Mouse (Mus musculus): Measurements from ENCODE around the gene Olfr1360.

The Olfr1360 gene

GRCm38 (mm10) chr13:21710821-21711525 lies 33.8 kb upstream of the Olfr1360 start:
- CTCF ChIA-PET = interaction anchor here in 2 of 4 experiments (0.6 to 0.7 kb wide), 2 partner anchors 14 to 268 kb away, joined by 3 to 6 read pairs; no protein-coding TSS in a partner anchor
- POLR2A ChIA-PET = interaction anchor here (0.6 to 2.5 kb wide), 34 partner anchors 10 to 1823 kb away, joined by 3 to 20 read pairs (median 4); partner anchors contain the start of genes Hist1h2ak (in 3 of the 4), Hist1h2an (in 3 of the 4), Hist1h2bm (in 3 of the 4) and Hist1h2bn (in 3 of the 4)

DNA sequence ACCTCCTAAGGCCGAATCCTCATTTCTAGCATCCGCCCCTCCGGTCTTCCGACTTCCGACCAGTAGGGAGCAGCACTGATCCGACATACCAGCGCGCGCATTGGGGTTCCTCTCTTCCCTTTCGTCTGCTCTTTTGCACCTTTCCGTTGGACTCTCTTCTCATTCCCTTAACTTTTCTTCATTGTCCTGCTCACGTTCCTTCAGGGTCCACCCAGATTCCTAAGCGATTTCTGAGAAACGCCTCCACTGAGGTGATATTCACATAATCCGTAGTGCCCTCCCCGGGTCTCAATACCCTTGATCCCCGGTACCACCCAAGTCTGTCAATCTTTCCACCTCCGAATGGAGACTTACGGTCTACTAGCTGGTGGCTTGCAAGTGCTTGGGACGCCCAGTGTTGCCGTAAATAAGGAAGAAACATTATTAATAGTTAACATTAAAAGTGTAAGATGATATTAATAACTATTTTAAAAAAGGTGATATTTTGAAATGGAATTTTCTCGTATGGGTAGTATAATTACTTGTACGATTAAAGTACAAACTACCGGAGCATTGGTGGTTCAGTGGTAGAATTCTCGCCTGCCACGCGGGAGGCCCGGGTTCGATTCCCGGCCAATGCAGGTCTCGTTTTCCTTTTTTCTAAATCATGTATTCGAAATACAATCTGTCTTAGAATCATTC lies 33.0 kb upstream of the Olfr1360 start:
- ChIA-PET CTCF (interaction anchor here in 1 of 4 experiments (0.6 kb wide), 1 partner anchor 13 kb away, joined by 6 read pairs; no protein-coding TSS in a partner anchor), POLR2A (interaction anchor here in 3 of 4 experiments (0.6 to 2.5 kb wide), 31 partner anchors 11 to 1824 kb away, joined by 3 to 20 read pairs (median 4); partner anchors contain the start of genes Hist1h2ak (in 3 of the 3), Hist1h2an (in 3 of the 3), Hist1h2bm (in 3 of the 3) and Hist1h2bn (in 3 of the 3))

- ChIA-PET CTCF (no interaction called here), POLR2A (interaction anchor here in 1 of 4 experiments (1.4 to 1.7 kb wide), 3 partner anchors 10 to 176 kb away, joined by 5 to 9 read pairs (median 5); partner anchors contain the start of genes Hist1h2ai, Hist1h2an, Hist1h2bl and Hist1h2bp)
These were observed 29.5 kb upstream of the Olfr1360 start for GRCm38 (mm10) chr13:21706669-21707068.

GRCm38 (mm10) chr13:21697811-21698210 lies 20.6 kb upstream of the Olfr1360 start, which contains the start of gene Olfr1359:
TSS of gene Olfr1359 (plus strand) at chr13:21698111.
- ChIA-PET CTCF (no interaction called here), POLR2A (interaction anchor here in 1 of 4 experiments (0.6 to 0.7 kb wide), 2 partner anchors 13 to 297 kb away, joined by 3 read pairs; no protein-coding TSS in a partner anchor)

GRCm38 (mm10) chr13:21663286-21663685 lies 13.9 kb downstream of the Olfr1360 start, which contains the start of gene Olfr1361:
TSS of gene Olfr1361 (minus strand) at chr13:21663386.
- CTCF ChIA-PET = no interaction called here
- POLR2A ChIA-PET = interaction anchor here in 1 of 4 experiments (0.7 kb wide), 1 partner anchor 16 kb away, joined by 3 read pairs; no protein-coding TSS in a partner anchor

GRCm38 (mm10) chr13:21642418-21642817 lies 34.8 kb downstream of the Olfr1360 start, which contains the start of gene Olfr11:
TSS of gene Olfr11 (minus strand) at chr13:21642518.
- CTCF ChIA-PET = no interaction called here

More at GRCm38 (mm10) chr13:21642418-21642817, 34.8 kb downstream of the Olfr1360 start, which contains the start of gene Olfr11:
- POLR2A ChIA-PET = interaction anchor here in 1 of 4 experiments (1.2 kb wide), 1 partner anchor 111 kb away, joined by 3 read pairs; the partner anchor contains the start of genes Hist1h2ak and Hist1h2bn
